Mouse (Mus musculus) heart, adult 2 months (tissue): ENCODE measurements at regions not wholly inside any gene's neighbourhood (a gene's known extent, or its start where the extent isn't known, plus 50 kb on each side); places are given as distances from the start of the nearest gene placed in this dataset.

Source experiments
- DNase-seq, 2 experiments: peaks; one replicate each; pipeline ENCODE4 v3.0.0; 2021
- H3K27ac ChIP-seq: fragments of 200-600 bp; 2 replicates; pipeline ENCODE4 v1.8.1; 2022
- H3K27me3 ChIP-seq: fragments of 200-500 bp; 2 replicates; pipeline ENCODE4 v1.6.1; 2012; ENCODE audit warnings: mild to moderate bottlenecking, low read length, inconsistent platforms, mixed read lengths; ENCODE audit not compliant: control insufficient read depth, insufficient read depth
- H3K36me3 ChIP-seq: fragments of 200-500 bp; 2 replicates; pipeline ENCODE4 v1.6.1; 2012; ENCODE audit warnings: low read length, inconsistent platforms; ENCODE audit not compliant: control insufficient read depth, insufficient read depth
- H3K4me1 ChIP-seq: fragments of 200-500 bp; 2 replicates; pipeline ENCODE4 v1.6.1; 2011; ENCODE audit warnings: low read length; ENCODE audit not compliant: control insufficient read depth, insufficient read depth
- H3K4me3 ChIP-seq: fragments of 200-600 bp; 2 replicates; pipeline ENCODE4 v1.8.1; 2022
- H3K79me2 ChIP-seq: fragments of 200-500 bp; replicated peaks from 2 replicates; pipeline ENCODE4 v1.6.1; 2012; ENCODE audit warnings: mild to moderate bottlenecking, inconsistent platforms, low read length, moderate library complexity, mixed read lengths; ENCODE audit not compliant: control insufficient read depth, insufficient read depth
- H3K9ac ChIP-seq: fragments of 200-500 bp; 2 replicates; pipeline ENCODE4 v1.6.1; 2012; ENCODE audit warnings: low read depth, mild to moderate bottlenecking, control low read depth, inconsistent platforms, low read length, mixed read lengths
- CTCF ChIP-seq: fragments of 200-600 bp; IDR thresholded peaks from 2 replicates; pipeline ENCODE4 v1.8.1; 2022; ENCODE audit warnings: antibody characterized with exemption, mild to moderate bottlenecking, moderate library complexity
- EP300 ChIP-seq: fragments of 200-500 bp; IDR thresholded peaks from 2 replicates; pipeline ENCODE4 v1.6.1; 2011; ENCODE audit warnings: low read depth, low read length, control low read depth; ENCODE audit not compliant: insufficient read depth
- POLR2A ChIP-seq: fragments of 200-500 bp; IDR thresholded peaks from 2 replicates; pipeline ENCODE4 v1.6.1; 2011; ENCODE audit warnings: mild to moderate bottlenecking, low read depth, low read length, control low read depth; ENCODE audit not compliant: insufficient read depth
- WGBS: fragments of 180-500 bp; shearing (Covaris S2); methylation state at CpG from one replicate; pipeline ENCODE4 v1.1.7; 2018; 5-methylcytosine and 5-hydroxymethylcytosine counted together
- intact Hi-C: fragments of 180-260 bp; cut with DNase I; formaldehyde crosslinking; loops from one replicate; pipeline ENCODE4 v1.15.1; 2025

DNA sequence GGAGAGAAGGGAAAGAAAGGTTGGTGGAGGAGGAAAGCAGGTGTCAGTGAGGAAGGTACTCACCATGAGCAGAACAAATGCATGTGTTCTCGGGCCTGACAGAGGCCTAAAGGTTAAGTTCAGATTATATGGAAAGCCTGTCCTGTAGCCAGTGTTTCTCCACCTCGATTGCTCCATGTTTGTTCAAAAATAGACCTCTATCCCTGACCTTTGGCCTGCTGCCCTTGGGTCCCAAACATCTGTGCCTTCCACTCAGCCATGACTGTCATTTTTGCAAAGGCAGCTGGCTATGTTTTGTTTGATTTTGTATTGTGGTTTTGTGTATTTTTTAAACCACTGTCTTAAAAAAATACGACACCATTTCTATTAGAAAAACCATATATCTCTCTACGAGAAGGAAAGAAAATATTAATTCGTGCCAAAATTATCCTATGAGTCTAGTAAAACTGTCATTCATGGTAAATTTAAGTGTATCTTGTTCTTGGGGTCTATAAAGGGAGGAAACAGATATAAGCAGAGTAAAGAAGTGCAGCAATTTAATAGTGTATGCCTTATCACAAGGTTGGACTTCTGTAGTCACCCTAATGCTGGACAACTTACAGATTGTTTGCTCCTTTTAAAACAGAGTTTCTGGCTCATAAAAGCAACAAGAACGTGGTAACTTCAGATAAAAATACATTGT is 96.1 kb upstream of the Vgll3 start:
- Histone ChIP-seq H3K4me1 (no peaks in the 10 kb centered on the region), H3K4me3 (no peak overlapping the region), H3K79me2 (no peaks in the 10 kb centered on the region), H3K27me3 (no peaks in the 10 kb centered on the region), H3K36me3 (no peaks in the 10 kb centered on the region), H3K9ac (no peak overlapping the region), H3K27ac (no peak overlapping the region)
- TF ChIP-seq EP300 (no peak), CTCF (no peak), POLR2A (no peak)
- WGBS, result 53% methylated on average over 6 of the region's 6 CpGs
- no peak for DNase-seq
- intact Hi-C loops, result no loop called here

- intact Hi-C loops, result no loop called here
- Histone ChIP-seq H3K4me1 (no peaks in the 10 kb centered on the region), H3K4me3 (no peak overlapping the region), H3K27me3 (no peaks in the 10 kb centered on the region), H3K36me3 (no peaks in the 10 kb centered on the region), H3K9ac (no peak overlapping the region), H3K79me2 (no peaks in the 10 kb centered on the region), H3K27ac (no peak overlapping the region)
- DNase-seq, result no peak
- TF ChIP-seq CTCF (no peak), POLR2A (no peak), EP300 (no peak)
- 52% methylated on average over 4 of the region's 4 CpGs for WGBS
These were observed 94.1 kb upstream of the Vgll3 start for GRCm38 (mm10) chr16:65720953-65721352.

DNA sequence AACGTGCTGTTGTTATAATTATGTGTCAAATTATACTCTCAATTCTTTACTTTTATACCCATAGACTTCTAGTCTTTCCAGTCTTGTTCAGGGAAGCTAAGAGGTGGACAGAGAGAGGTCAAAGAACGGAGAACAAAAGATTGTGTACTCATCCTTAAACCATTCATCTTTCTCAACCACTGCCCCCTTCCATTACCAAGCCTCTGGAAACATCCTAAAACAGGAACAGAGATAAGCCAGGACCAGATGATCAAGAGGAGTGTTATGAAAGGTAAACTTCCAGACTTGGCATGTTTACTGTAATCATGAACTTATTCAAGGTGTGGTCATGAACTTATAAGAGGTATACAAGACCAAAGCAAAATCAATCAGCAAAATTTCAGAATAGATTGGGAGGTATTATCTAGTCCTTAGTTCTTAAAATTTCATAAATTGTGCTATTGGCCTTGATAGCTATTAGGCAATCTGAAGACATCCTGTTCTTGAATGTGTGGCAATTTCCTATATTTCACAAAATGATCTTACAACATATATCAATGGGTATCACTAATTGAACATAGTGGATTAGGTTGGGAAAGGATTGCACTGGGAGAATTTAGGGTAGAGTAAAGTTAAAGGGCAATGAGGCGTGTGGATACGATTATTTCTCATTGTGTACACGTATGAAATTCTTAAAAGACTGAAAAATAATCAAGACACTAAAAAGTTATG is 89.3 kb upstream of the Vgll3 start:
- H3K36me3 ChIP-seq, result no peaks in the 10 kb centered on the region
- H3K27ac ChIP-seq, result no peak overlapping the region
- H3K4me1 ChIP-seq, result no peaks in the 10 kb centered on the region
- no peaks in the 10 kb centered on the region for H3K79me2 ChIP-seq
- intact Hi-C loops, result no loop called here
- H3K9ac ChIP-seq, result no peak overlapping the region
- no peaks in the 10 kb centered on the region for H3K27me3 ChIP-seq
- DNase-seq, result no peak
- TF ChIP-seq EP300 (no peak), CTCF (no peak), POLR2A (no peak)
- no peak overlapping the region for H3K4me3 ChIP-seq
- WGBS, result 70% methylated on average over 5 of the region's 5 CpGs

- no peak overlapping the region for H3K4me3 ChIP-seq
These were observed 88.8 kb upstream of the Vgll3 start for GRCm38 (mm10) chr16:65726289-65726688.

DNA sequence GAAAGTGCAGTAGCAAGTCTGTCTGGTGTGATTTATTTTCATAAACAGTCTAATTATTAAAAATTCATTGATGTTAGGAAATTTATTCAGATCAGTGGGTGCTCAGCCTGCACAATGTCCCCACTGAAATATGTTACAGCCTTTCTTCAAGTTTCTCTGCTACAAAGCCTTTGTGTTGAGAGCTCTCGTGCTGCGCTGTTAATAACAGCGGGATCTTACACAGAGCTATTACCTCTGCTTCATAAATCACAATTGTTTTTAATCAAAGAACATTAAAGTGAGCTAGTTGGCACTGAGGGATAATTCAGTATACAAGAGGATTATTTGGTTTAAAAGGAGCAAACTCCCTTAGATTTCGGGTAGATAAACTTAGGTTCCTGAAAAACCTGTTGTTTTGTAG is 85.7 kb upstream of the Vgll3 start:
- 81% methylated on average over 4 of the region's 4 CpGs for WGBS

More at GRCm38 (mm10) chr16:65726289-65726688, 88.8 kb upstream of the Vgll3 start:
- Histone ChIP-seq H3K27ac (no peak overlapping the region), H3K27me3 (no peaks in the 10 kb centered on the region), H3K79me2 (no peaks in the 10 kb centered on the region), H3K4me1 (no peaks in the 10 kb centered on the region), H3K36me3 (no peaks in the 10 kb centered on the region), H3K9ac (no peak overlapping the region)
- DNase-seq, result no peak
- intact Hi-C loops, result no loop called here
- TF ChIP-seq POLR2A (no peak), CTCF (no peak), EP300 (no peak)
- WGBS, result 53% methylated on average over 3 of the region's 3 CpGs

GRCm38 (mm10) chr16:65739652-65740051 is 75.4 kb upstream of the Vgll3 start:
- intact Hi-C loops, result no loop called here
- H3K27me3 ChIP-seq, result no peaks in the 10 kb centered on the region
- WGBS, result 59% methylated on average over 3 of the region's 3 CpGs
- no peaks in the 10 kb centered on the region for H3K36me3 ChIP-seq
- no peak for DNase-seq
- no peak overlapping the region for H3K4me3 ChIP-seq
- H3K79me2 ChIP-seq, result no peaks in the 10 kb centered on the region
- no peak overlapping the region for H3K9ac ChIP-seq
- TF ChIP-seq EP300 (no peak), CTCF (no peak), POLR2A (no peak)
- no peaks in the 10 kb centered on the region for H3K4me1 ChIP-seq
- no peak overlapping the region for H3K27ac ChIP-seq

More for the DNA sequence above, 85.7 kb upstream of the Vgll3 start:
- Histone ChIP-seq H3K36me3 (no peaks in the 10 kb centered on the region), H3K4me3 (no peak overlapping the region), H3K4me1 (no peaks in the 10 kb centered on the region), H3K79me2 (no peaks in the 10 kb centered on the region), H3K27ac (no peak overlapping the region), H3K27me3 (no peaks in the 10 kb centered on the region), H3K9ac (no peak overlapping the region)
- intact Hi-C loops, result no loop called here
- no peak for DNase-seq
- TF ChIP-seq EP300, result no peak
- TF ChIP-seq POLR2A, result no peak
- TF ChIP-seq CTCF, result no peak
